In genomic region chr16:52892467-52893255, GRCm38 (mm10) we compare ENCODE assay signal across 10 mouse cellular contexts.
DNase-seq lines count a peak whose midpoint lies in the region; ATAC-seq and TF ChIP-seq lines count a peak whose summit lies in the region.
"Had no signal": no experiment of that assay in that cellular context is flagged by ENCODE, and none has a peak within 500 bp of the region (broad histone marks: within the 10 kb centered on the region; RNA-seq: fewer than 3 reads in every experiment).

No protein-coding gene starts in this region.

- H3K9me3 ChIP-seq in forebrain, embryonic 12.5 days, result no peaks in the 10 kb centered on the region
- H3K9me3 ChIP-seq: limb, embryonic 13.5 days had no signal

- no peak overlapping the region for H3K27ac ChIP-seq in layer of hippocampus, adult 2 months
- no peak overlapping the region for H3K27ac ChIP-seq in forebrain, embryonic 12.5 days
- H3K27ac ChIP-seq in left cerebral cortex, adult 2 months, result no peak overlapping the region
- H3K27ac ChIP-seq: limb, embryonic 13.5 days had no signal

- H3K4me3 ChIP-seq in layer of hippocampus, adult 2 months, result no peak overlapping the region
- no peak overlapping the region for H3K4me3 ChIP-seq in forebrain, embryonic 12.5 days (replicated peaks)
- no peak overlapping the region for H3K4me3 ChIP-seq in left cerebral cortex, adult 2 months
- H3K4me3 ChIP-seq: limb, embryonic 13.5 days had no signal

- ATAC-seq in forebrain, embryonic 12.5 days (ENCODE audit: low FRiP score), result peak; percentile 75

- TF ChIP-seq CTCF in layer of hippocampus, adult 2 months (conservative IDR thresholded peaks at IDR 0.05), result peak; percentile 17; the same call in 1 of the 2 replicates
- TF ChIP-seq CTCF in left cerebral cortex, adult 2 months (IDR thresholded peaks at IDR 0.05), result no peak

- H3K9ac ChIP-seq in forebrain, embryonic 12.5 days, result no peak overlapping the region
- H3K9ac ChIP-seq: limb, embryonic 13.5 days had no signal

- no peak overlapping the region for H3K4me2 ChIP-seq in forebrain, embryonic 12.5 days
- H3K4me2 ChIP-seq: limb, embryonic 13.5 days had no signal

- no peaks in the 10 kb centered on the region for H3K36me3 ChIP-seq in forebrain, embryonic 12.5 days (replicated peaks)
- H3K36me3 ChIP-seq: limb, embryonic 13.5 days had no signal

- H3K27me3 ChIP-seq in forebrain, embryonic 12.5 days, result no peaks in the 10 kb centered on the region
- H3K27me3 ChIP-seq: limb, embryonic 13.5 days had no signal

- peak in 1 of 2 experiments; percentile 39 for DNase-seq in layer of hippocampus, adult 2 months (ENCODE audit: low spot score in 2 of 2)
- DNase-seq in layer of hippocampus, postnatal 25 days (ENCODE audit: extremely low spot score in 1 of 2, low spot score in 1 of 2), result no peak
- DNase-seq in layer of hippocampus, adult 8-10 months (ENCODE audit: low spot score in 2 of 2), result peak; percentile 11 to 15
- DNase-seq in retina, embryonic 14.5 days (ENCODE audit: low spot score), result peak; percentile 72
- DNase-seq in testis, postnatal 14 days (ENCODE audit: low spot score), result no peak
- DNase-seq in testis, postnatal 10 days (ENCODE audit: low spot score), result no peak
- DNase-seq in left cerebral cortex, adult 2 months (ENCODE audit: extremely low spot score in 1 of 2, low spot score in 2 of 2), result no peak
- DNase-seq: adrenal gland, postnatal 14 days had no signal

- whole genome bisulfite sequencing in forebrain, embryonic 12.5 days, result 72% methylated on average over 14 of the region's 14 CpGs

- intact Hi-C loops in left cerebral cortex, adult 2 months (cut with DNase I), result no loop called here

- H3K4me1 ChIP-seq in forebrain, embryonic 12.5 days, result no peaks in the 10 kb centered on the region
- H3K4me1 ChIP-seq: limb, embryonic 13.5 days had no signal

Comparison
In these comparisons a context has a peak if more than half of its experiments do, and no peak if none do; other contexts are left out.
1. DNase-seq: peak in layer of hippocampus, adult 8-10 months (2 of 2) and retina, embryonic 14.5 days (single experiment); none in layer of hippocampus, postnatal 25 days (0 of 2), testis, postnatal 14 days (single experiment), testis, postnatal 10 days (single experiment) and left cerebral cortex, adult 2 months (0 of 2).